Mouse (Mus musculus) liver, adult 10 weeks (tissue): Measurements from ENCODE around the gene Pdcd2. TPM values are rescaled to one million over a fixed set of nuclear protein-coding genes. Genes with fewer than 3 reads are reported as not detected.

Experiments
- polyA plus RNA-seq: library from polyadenylated mRNA; stranded (reverse); fragments of 350-450 nt; fragmentation: Illumina TruSeq; extraction: RNeasy Lipid Tissue Mini Kit (QIAGEN cat#74804); gene quantifications from one replicate; pipeline ENCODE4 v1.2.3, GENCODE M21; 2014; ENCODE audit warnings: low read depth, low replicate concordance

Gene Pdcd2
- 34.9 TPM for polyA plus RNA-seq

DNA sequence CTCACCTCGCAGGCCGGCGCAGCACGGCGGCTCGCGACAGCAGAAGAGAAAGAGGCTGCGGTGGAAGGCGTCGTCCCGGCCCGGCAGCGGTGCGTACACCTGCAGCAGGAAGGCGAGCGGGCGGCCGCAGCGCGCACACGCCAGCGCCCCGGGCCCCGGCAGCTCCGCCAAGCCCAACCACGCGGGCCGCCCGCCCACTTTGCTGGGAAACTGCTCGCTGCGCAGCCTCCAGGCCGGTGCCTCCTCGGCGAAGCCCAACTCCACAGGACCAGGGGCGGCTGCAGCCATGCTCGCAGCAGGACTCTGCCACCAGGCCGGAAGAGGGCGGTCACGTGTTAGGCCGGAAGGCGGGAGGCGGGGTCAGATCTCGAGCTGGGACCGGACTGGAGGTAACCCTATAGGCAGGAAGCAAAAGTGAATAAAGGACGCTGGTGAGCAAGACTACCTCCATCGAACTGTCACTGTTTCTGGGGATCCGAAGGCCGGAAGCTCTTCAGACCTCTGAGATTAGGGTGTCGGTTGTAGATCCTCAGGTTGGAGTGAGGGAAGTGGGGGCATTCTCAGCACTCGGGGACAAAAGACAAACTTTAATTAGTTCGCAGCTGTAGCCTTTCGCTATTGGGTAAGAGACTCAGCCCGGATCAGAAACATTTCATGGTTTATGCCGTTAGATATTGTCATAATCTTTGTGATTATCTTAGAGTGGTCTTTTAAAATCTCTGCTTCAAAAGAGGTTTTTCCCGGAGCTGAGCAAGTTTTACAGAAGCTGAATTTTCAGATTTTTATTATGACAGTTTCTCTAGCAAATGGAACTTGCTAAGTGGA lies at the start of gene Pdcd2:
TSS of gene Pdcd2 (minus strand) at position 316 of the 825 bp plus-strand sequence.

DNA sequence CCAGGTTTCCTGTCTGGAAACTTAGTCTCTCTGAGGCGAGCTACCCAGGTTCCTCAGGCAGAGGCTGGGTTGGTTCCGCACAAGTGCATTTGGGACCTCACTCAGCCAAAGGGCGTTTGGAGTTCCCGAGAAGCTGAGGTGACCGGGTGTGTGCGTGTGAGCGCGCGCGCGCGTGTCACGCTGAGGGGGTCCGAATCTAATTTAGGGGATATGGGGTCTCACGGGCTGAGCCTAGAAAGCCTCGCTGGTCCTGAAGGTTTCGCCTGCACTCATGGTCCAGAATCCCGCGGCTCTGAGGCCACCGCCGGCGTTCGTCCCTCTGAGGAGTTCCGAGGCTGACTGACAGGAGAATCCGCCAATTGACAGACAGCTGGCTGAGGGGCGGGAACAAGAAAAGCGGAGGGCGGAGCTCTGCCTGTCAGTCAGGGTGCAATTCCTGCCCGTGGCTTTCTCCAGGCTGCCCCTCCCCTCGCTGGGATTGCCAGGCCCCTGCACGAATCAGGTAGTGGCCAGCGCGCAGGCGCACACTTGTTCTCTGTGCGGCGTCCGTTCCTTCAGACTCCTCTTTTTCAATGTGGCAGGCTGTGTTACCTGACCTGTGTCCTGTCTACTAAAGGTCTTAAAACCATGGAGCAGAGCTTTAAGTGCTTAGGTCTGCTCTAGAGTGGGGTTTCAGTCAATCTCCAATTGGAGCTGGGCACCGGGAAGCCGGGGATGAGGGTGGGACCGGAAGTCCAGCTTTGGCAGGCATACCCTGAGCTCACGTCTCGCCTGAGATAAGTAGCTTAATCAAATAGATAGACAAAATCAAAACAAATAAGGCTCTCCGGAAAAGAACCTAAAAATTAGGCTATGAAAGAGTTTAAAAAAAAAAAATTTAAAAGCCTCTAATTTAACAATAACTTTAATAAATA lies 37.2 kb upstream of the Pdcd2 start, which contains the start of gene Prdm9:
TSS of gene Prdm9 (minus strand) at position 341 of the 914 bp plus-strand sequence.

GRCm38 (mm10) chr17:15499656-15500394 lies 27.3 kb downstream of the Pdcd2 start, which contains the start of the genes Psmb1 and Tbp:
Gene Psmb1, minus strand, starts transcription at chr17:15499751.
Gene Tbp, plus strand, starts transcription at chr17:15499888.

Other genes with a start within 250 kb of the Pdcd2 start
- gene Dll1, start 150.4 kb downstream of the Pdcd2 start, polyA plus RNA-seq, result 2.3 TPM
- gene Fam120b, start 131.1 kb downstream of the Pdcd2 start, polyA plus RNA-seq, result 10.6 TPM
- gene Psmb1, start 27.6 kb downstream of the Pdcd2 start, polyA plus RNA-seq, result 131 TPM
- 33.2 TPM for gene Tbp, start 27.4 kb downstream of the Pdcd2 start, polyA plus RNA-seq
- 7.0 TPM for gene Prdm9, start 37.1 kb upstream of the Pdcd2 start, polyA plus RNA-seq
- gene Chd1, start 177.7 kb upstream of the Pdcd2 start, polyA plus RNA-seq, result 18.6 TPM